Mouse (Mus musculus): ENCODE measurements at regions not wholly inside any gene's neighbourhood (a gene's known extent, or its start where the extent isn't known, plus 50 kb on each side); places are given as distances from the start of the nearest gene placed in this dataset.

GRCm38 (mm10) chr13:10741391-10741790 is 380.7 kb upstream of the Chrm3 start:
- no peak for DNase-seq (ENCODE audit: low read depth, low spot score)

- DNase-seq (ENCODE audit: low read depth, low spot score): no peak
These were observed 365.1 kb upstream of the Chrm3 start for GRCm38 (mm10) chr13:10725745-10726171.

DNA sequence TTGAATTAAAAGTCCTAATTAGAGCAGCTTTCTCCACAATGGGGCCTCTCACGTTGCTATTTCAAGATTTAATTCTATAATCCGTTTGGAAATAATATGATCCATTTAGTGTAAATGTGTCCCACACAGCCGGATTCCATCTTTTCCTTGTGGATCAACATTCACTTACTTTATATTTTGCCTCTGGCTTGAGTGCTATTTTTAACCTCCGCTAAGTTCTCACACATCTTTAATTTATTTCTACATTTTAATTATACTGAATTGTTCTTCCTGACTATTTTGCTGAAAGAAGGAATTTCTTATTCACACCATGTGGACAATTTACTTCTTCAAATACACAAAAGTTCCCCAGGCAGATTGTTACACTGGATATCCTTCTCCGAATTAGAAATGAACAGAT is 364.7 kb upstream of the Chrm3 start:
- no peak for DNase-seq (ENCODE audit: low read depth, low spot score)

GRCm38 (mm10) chr13:10720639-10721038 is 360.0 kb upstream of the Chrm3 start:
- DNase-seq (ENCODE audit: low read depth, low spot score): no peak

- no peak for DNase-seq (ENCODE audit: low read depth, low spot score)
These were observed 350.8 kb upstream of the Chrm3 start for GRCm38 (mm10) chr13:10711451-10711850.

DNA sequence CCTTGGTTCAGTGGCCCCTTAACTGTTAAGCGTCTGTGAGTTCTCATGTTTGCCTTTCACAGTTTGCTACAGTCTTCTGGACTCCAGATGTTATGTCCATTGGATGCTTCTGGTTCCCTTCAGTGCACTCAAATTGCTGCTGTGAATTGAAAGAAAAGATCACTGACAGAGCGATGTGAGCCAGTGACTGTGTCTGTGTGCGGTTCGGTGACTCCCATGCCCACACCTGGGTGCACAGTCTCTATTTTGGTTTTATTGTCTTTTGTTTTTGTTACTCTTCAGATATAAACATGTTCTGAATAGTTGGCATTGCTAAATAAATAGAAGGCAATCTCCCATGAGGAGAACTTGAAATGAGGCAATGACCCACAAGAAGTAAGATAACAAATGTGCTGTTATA is 350.3 kb upstream of the Chrm3 start:
- peak; percentile 6 for DNase-seq (ENCODE audit: low read depth, low spot score)

GRCm38 (mm10) chr13:10697146-10697545 is 336.5 kb upstream of the Chrm3 start:
- no peak for DNase-seq (ENCODE audit: low read depth, low spot score)

GRCm38 (mm10) chr13:10696181-10696977 is 335.7 kb upstream of the Chrm3 start:
- no peak for DNase-seq (ENCODE audit: low read depth, low spot score)

DNA sequence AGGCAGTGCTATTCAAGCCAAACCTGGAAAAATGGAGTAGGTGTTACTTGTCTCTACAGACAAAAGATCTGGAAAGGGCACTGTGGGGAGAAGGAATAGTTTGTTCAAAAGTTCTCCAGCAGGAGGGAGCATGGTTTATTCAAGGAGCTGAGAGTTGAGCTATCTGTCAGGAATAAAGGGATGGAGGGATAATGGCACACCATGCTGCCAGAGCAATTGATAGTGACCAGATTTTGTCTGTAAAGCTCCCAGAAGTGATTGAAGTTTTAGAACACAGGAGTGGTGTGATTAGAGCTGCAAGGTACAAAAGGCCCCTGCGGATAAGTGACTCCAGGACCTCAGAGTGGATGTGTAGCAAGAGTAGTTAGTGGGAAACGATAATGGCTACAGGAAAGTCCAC is 330.7 kb upstream of the Chrm3 start:
- no peak for DNase-seq (ENCODE audit: low read depth, low spot score)

DNA sequence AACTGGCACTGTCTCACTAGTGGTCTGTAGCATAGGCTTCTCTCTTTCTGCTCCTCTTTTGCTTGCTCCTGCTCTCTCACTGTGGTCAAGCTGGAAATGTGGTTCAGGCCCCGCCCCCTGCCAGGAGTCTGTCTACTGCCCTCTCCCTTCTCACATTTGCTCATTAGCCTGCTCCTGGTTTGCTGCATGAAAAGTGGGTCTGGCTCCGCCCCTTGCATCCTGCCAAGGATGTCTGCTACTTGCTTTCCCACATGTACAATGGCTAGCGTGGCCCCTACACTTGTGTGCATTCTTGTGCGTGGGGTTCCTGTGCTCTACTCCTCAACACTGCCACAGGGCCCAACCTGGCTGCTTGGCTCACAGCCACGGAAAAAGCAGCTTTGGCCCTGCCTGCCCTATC is 326.7 kb upstream of the Chrm3 start:
- no peak for DNase-seq (ENCODE audit: low read depth, low spot score)

- no peak for DNase-seq (ENCODE audit: low read depth, low spot score)
These were observed 293.4 kb upstream of the Chrm3 start for GRCm38 (mm10) chr13:10654086-10654422.

DNA sequence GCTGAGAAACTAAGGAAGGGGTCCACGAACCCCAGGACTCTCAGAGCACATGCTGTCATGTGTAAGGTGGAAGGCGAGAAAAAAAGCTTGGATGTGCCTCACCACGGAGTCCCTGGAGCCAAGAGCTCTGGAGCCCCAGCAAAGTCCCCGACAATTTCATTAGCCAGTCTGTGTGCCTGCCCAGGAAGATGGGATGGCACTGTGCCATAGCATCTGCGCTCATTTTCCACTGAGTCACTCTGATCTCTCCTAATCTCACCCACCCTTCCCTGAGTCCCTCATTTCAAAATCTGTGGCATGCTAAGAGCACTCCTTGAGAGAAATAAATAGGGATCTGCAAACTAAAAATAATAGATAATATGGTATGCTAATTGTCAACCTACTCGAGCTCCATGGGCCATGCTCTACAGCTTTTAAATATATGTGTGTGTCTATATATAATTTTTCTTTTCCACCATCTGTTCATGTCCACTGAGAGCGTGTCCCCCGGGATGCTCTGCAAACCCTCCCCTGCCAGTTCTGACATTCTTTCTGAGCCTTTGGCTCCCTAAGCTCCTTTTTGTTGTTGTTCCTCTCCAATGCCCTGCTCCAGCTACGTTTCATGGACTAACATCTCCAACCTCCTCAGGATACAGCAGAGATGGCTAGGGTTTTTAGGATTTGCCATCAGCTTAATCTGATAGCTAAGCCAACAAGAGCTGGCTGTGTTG is 292.9 kb upstream of the Chrm3 start:
- no peak for DNase-seq (ENCODE audit: low read depth, low spot score)

DNA sequence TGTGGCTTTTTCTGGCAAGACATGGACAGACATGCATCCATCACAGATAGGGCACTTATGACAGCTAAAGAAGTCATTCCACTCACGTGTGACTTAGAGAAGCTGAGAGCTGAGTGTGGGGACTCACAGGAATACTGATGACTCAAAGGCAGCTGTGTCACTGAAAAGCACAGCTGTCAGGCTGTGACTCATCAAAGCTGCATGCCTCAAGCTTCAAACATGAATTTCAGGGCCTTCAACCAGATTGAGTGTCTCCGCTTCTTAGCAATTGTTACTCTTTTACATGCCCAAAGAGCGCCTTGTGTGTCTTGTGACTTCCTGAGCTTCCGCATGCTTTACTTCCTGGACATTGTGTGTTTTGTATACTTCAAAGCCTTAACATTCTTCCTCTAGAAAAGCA is 276.2 kb upstream of the Chrm3 start:
- peak; percentile 11 for DNase-seq (ENCODE audit: low read depth, low spot score)

DNA sequence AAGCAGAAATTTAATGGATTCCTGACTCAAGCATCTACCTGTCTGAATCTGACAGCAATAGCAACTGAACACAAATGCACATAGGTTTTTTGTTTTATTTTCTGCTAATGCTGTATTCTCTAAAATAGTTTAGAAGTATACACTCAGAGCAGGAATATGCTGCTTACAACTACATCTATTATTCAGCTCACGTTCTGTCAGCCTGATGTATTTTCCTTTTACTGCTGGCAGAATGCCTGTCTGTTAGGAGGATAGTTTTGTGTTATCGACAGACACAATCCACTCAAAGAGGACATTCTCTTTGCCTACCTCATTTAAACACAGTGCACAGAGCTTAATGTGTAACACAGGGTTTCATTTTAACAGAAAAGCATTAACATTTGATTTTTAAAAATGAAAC is 269.8 kb upstream of the Chrm3 start:
- DNase-seq (ENCODE audit: low read depth, low spot score): no peak

DNA sequence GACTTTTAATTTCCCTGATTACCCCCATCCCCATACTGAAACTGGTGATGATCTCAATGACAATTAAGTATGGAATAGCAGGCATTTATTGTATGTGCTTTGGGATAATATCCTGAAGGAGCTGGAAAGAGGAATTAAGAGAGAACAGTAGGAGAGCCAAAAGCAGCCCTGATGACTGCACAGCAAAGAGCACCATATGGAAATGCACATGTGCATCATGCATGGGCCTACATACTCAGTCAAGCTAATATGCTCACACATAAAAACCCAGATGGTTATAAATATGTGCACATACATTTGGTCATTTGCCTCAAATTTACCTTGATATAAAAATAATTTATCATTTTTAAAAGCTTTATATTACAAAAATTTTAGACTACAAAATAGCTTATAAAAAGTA is 259.0 kb upstream of the Chrm3 start:
- DNase-seq (ENCODE audit: low read depth, low spot score): no peak

DNA sequence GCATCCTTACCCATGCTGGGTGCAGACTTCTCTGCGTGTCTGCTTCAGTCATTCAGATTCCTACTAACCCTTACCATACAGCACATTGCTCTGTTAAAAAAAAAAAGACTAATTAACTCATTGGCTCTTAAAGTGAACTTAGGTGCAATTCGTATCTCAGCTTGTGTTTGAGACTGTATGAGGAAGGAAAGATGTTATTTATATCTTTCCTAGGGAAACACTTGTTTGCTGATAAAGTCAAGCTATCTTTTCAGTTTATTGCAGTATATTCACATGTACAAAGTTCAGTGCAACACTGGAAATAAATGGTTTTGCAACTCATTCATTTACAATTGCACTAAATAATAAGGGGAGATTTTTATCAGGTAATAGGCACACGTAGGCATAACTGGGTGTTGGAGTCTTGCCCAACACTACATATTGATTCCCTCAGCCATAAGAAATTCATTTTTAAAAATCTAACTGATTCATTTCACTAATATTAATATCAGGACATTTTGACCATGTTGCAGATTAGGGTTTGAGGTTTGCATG is 257.8 kb upstream of the Chrm3 start:
- DNase-seq (ENCODE audit: low read depth, low spot score): no peak

- DNase-seq (ENCODE audit: low read depth, low spot score): no peak
These were observed 214.3 kb upstream of the Chrm3 start for GRCm38 (mm10) chr13:10574951-10575350.

- DNase-seq (ENCODE audit: low read depth, low spot score): no peak
These were observed 206.2 kb upstream of the Chrm3 start for GRCm38 (mm10) chr13:10566825-10567224.

- DNase-seq (ENCODE audit: low read depth, low spot score): no peak
These were observed 196.9 kb upstream of the Chrm3 start for GRCm38 (mm10) chr13:10557559-10557958.

DNA sequence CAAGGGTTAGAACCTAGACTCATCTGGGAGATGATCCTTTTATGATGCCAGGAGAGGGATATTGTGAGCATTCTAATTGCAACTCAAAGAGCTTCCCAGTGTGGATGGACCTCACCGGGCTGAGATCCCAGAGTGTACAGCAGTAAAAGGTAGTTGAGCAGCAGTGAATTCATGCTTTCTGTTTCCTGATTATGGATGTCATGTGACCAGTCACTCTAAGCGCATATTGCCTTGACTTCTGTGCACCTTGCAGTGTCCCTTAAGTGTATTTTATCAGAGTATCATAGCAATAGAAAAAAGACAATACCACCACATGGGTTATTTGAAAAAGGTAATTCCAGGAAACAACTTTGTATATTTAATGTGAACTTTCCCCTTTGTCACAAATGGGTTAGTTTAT is 193.9 kb upstream of the Chrm3 start:
- DNase-seq (ENCODE audit: low read depth, low spot score): no peak

DNA sequence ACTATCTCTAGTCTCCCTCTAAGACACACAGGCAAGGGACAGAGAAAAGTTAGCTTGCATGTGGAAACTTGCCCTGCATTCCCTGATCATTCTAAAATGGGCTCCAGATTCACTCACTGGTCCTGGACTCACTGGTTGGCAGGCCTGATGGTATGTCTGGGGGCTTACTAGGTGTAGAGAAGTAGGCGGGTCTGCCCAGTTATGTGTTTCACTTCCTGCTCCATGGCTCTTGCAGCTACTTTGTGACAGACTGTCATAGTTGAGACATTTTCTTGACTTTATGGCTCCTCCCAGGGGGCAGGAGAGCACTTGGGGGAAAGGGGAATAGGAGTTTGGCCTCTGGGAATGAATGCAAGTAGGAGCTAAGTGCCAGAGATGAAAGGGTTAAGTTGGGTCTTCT is 182.1 kb upstream of the Chrm3 start:
- no peak for DNase-seq (ENCODE audit: low read depth, low spot score)

GRCm38 (mm10) chr13:10540197-10540940 is 179.7 kb upstream of the Chrm3 start:
- DNase-seq (ENCODE audit: low read depth, low spot score): no peak

Data from mesoderm, embryonic 11.5 days (tissue).